Mouse (Mus musculus) hindbrain, embryonic 12.5 days (tissue): ENCODE measurements around the gene Kank4. TPM values are rescaled to one million over a fixed set of nuclear protein-coding genes. Genes with fewer than 3 reads are reported as not detected.

Source experiments
- ATAC-seq: fragments of 200-750 bp; cut with Nextera tagmentation; 2 replicates; pipeline ENCODE4 v1.8.0; 2017; ENCODE audit warnings: moderate TSS enrichment; ENCODE audit not compliant: low FRiP score
- H3K27ac ChIP-seq: fragments of 300-500 bp; sonication (generic); 2 replicates; pipeline ENCODE4 v1.5.1; 2016; ENCODE audit warnings: mild to moderate bottlenecking
- H3K27me3 ChIP-seq: fragments of 300-500 bp; sonication (generic); 2 replicates; pipeline ENCODE4 v1.6.1; 2016; ENCODE audit warnings: mild to moderate bottlenecking
- H3K36me3 ChIP-seq: fragments of 300-500 bp; sonication (generic); 2 replicates; pipeline ENCODE4 v1.6.1; 2016; ENCODE audit warnings: mild to moderate bottlenecking
- H3K4me1 ChIP-seq: fragments of 300-500 bp; sonication (generic); 2 replicates; pipeline ENCODE4 v1.6.1; 2016
- H3K4me2 ChIP-seq: fragments of 300-500 bp; sonication (generic); replicated peaks from 2 replicates; pipeline ENCODE4 v1.6.1; 2016; ENCODE audit warnings: mild to moderate bottlenecking
- H3K4me3 ChIP-seq: fragments of 300-500 bp; sonication (generic); 2 replicates; pipeline ENCODE4 v1.5.1; 2016; ENCODE audit warnings: mild to moderate bottlenecking
- H3K9ac ChIP-seq: fragments of 300-500 bp; sonication (generic); 2 replicates; pipeline ENCODE4 v1.6.1; 2016; ENCODE audit warnings: mild to moderate bottlenecking, moderate library complexity
- H3K9me3 ChIP-seq: fragments of 300-500 bp; sonication (generic); replicated peaks from 2 replicates; pipeline ENCODE4 v1.6.1; 2016; ENCODE audit warnings: mild to moderate bottlenecking
- WGBS: fragments of 180-500 bp; shearing (Covaris S2); methylation state at CpG from one replicate; pipeline ENCODE4 v1.1.7; 2016; 5-methylcytosine and 5-hydroxymethylcytosine counted together
- polyA plus RNA-seq: library from polyadenylated mRNA; unstranded; fragments of >200 nt; fragmentation: Nextera tagmentation; extraction: Ambion mirVana; gene quantifications from 2 replicates; pipeline ENCODE4 v1.2.1, GENCODE M21; 2016

Kank4 gene
- polyA plus RNA-seq, 1 experiment from 2014 or later, result 1.5 TPM

DNA sequence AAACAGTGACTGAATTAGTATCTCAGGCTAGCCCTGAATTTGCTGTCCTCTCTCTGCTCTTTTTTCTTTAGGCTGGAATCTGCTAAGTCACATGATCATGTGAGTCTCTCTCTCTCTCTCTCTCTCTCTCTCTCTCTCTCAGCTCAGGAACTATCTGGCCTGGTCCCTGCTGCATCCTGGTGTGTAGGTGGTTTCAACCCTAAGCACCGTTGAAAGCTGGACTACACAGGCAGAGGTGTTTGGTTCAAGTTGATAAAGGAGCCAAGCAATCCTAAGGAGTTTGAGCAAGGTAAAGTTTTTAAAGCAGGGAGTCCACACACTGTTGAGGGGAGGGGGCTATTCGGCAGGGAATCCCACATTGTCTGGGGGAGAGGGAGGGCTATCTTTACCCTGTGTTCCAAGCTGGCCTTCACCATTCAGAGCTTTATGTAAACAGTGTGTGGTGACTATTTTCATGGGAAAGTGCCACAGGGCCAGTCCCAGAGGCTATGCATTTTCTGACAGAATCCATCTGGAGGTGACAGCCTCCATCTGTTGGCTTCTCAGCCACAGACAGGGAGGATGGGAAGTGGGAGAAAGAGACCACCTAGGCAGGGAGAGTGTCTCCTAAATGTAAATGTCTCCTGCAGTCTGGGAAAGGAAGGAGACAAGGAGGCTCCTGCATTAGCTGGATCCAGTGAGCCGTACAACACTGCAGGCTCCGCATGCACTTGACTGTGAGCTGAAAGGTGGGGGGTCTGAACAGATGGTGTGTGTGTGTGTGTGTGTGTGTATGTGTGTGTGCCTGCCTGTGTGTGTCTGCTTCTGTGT is 59.1 kb downstream of the Kank4 start:
- Histone ChIP-seq H3K4me2 (no peak overlapping the region), H3K9ac (no peak overlapping the region), H3K4me1 (peaks cover 16% of the 10 kb centered on the region), H3K9me3 (no peaks in the 10 kb centered on the region), H3K36me3 (no peaks in the 10 kb centered on the region), H3K4me3 (no peak overlapping the region), H3K27ac (peak overlapping the region; percentile 19; the same call in 1 of the 2 replicates), H3K27me3 (no peaks in the 10 kb centered on the region)
- 40% methylated on average over 4 of the region's 4 CpGs for WGBS
- peak; percentile 75 for ATAC-seq

DNA sequence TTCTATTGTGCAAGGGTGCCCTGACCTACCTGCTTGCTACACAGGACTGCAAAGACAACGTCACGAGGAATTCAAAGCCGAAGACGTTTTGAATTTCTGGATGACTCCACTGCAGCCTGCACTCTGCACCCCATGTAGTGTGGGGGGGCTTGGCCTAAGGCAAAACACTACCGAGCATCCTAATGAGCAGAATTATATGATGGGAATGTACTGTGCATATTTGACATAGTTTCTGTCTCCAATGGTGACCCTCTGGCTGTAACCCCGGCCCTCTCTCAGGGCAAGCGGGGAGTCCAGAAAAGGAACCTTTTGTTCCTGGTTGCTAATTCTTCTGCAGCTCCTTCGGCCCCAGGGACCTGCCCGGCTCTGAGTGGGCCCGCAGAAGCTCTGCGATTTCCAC is 61.2 kb downstream of the Kank4 start:
- Histone ChIP-seq H3K27me3 (no peaks in the 10 kb centered on the region), H3K4me2 (no peak overlapping the region), H3K9ac (no peak overlapping the region), H3K4me3 (no peak overlapping the region), H3K36me3 (no peaks in the 10 kb centered on the region), H3K9me3 (no peaks in the 10 kb centered on the region), H3K27ac (no peak overlapping the region), H3K4me1 (peaks cover 16% of the 10 kb centered on the region)
- 24% methylated on average over 11 of the region's 11 CpGs for WGBS
- ATAC-seq, result no peak

DNA sequence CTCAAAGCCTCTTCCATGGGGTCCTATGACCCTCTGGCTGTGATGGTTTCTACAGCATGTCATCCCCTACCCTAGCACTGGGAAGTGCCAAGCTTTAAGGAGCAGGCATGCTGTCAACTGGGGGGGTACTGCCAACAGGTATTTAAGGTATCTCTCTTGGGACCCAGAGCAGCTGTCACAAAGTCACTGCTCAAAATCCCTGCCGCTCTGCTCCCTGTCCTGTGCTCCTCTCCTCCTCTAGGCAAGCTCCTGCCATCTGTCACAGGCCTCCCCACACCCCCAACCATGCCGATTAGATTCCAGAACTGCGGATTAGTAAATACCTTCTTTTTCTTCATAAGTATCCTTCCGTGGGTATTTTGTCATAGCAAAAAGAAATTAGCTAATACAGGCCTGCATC is 62.9 kb downstream of the Kank4 start:
- 67% methylated on average over 4 of the region's 4 CpGs for WGBS
- no peaks in the 10 kb centered on the region for H3K36me3 ChIP-seq

DNA sequence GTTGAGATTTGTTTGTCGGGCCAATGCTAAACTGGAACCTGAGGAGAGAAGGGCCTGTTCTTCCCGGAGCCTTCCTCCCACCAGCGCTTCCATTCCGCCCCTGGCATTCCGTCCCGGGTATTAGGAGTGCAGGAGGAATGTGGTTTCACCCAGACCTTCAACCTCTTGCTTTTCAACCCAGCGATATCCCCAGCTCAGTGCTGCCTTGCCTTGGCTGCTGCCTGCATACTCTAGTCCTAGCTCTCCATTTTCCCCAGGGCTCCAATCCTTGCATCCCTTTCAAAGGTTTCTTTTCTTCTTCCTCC is 73.5 kb downstream of the Kank4 start:
- Histone ChIP-seq H3K4me3 (no peak overlapping the region), H3K9me3 (no peaks in the 10 kb centered on the region), H3K27ac (no peak overlapping the region), H3K4me1 (peaks cover 5% of the 10 kb centered on the region; the same call in 1 of the 2 replicates), H3K4me2 (no peak overlapping the region), H3K27me3 (no peaks in the 10 kb centered on the region), H3K36me3 (no peaks in the 10 kb centered on the region), H3K9ac (no peak overlapping the region)
- 18% methylated on average over 7 of the region's 7 CpGs for WGBS
- no peak for ATAC-seq

More for the DNA sequence above, 62.9 kb downstream of the Kank4 start:
- Histone ChIP-seq H3K27ac (no peak overlapping the region), H3K9ac (no peak overlapping the region), H3K4me1 (peaks cover 16% of the 10 kb centered on the region), H3K4me2 (no peak overlapping the region), H3K4me3 (no peak overlapping the region), H3K9me3 (no peaks in the 10 kb centered on the region), H3K27me3 (no peaks in the 10 kb centered on the region)
- no peak for ATAC-seq

DNA sequence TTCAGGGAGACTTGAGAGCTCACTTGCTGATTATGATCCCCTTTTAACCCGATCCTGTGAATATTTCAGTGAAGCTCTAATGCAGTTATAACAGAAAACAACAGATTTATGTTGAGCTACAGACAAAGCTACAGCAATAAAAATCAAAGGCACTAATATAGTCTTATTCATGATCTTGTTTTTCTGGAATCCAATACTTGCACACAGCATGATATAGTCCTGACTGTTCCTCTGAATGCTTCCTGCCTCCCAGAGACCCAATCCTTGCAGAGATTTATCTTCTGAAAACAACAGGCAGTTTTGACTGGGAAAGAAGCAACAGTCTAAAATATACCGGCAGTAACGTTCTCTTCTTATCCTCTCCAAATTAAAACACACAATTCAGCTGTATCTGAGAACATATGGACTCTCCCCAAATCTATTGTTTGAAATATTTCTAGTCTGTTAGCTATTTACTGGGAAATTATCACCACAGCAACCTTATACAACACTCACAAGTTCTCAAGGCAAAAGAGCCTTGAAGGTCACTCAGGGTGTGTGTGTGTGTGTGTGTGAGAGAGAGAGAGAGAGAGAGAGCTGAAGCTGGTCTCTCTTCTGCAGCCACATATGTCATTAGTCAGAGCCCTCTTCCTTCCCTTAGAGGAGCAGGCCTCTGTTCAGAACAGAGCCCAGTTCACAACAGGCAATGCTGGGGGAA is 74.0 kb downstream of the Kank4 start:
- ATAC-seq, result no peak
- 71% methylated on average over 3 of the region's 3 CpGs for WGBS
- no peak overlapping the region for H3K9ac ChIP-seq
- H3K9me3 ChIP-seq, result no peaks in the 10 kb centered on the region
- H3K4me2 ChIP-seq, result no peak overlapping the region
- no peaks in the 10 kb centered on the region for H3K27me3 ChIP-seq
- H3K27ac ChIP-seq, result no peak overlapping the region
- H3K36me3 ChIP-seq, result no peaks in the 10 kb centered on the region
- no peak overlapping the region for H3K4me3 ChIP-seq
- H3K4me1 ChIP-seq, result peaks cover 5% of the 10 kb centered on the region; the same call in 1 of the 2 replicates

DNA sequence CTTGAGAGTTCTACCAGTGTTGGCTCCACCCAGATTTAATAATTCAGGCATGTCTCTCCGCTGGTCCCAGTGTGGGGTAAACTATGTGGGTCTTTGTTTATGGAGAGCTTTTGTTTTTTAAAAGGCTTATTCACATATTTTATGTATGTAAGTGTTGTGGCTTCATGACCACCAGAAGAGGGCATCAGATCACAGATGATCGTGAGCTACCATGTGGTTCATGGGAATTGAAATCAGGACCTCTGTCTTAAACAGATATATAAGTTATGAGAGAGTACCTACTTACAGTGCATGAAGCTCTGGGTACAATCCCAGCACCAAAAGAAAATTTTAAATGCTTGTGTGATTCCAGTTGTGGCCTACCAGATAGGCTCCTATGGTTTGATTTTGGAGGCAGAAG is 77.6 kb downstream of the Kank4 start:
- no peak overlapping the region for H3K27ac ChIP-seq
- WGBS, result 36% methylated on average over 2 of the region's 2 CpGs
- no peak overlapping the region for H3K4me3 ChIP-seq
- peaks cover 5% of the 10 kb centered on the region; the same call in 1 of the 2 replicates for H3K4me1 ChIP-seq
- H3K9me3 ChIP-seq, result no peaks in the 10 kb centered on the region
- no peaks in the 10 kb centered on the region for H3K27me3 ChIP-seq
- ATAC-seq, result no peak
- H3K9ac ChIP-seq, result no peak overlapping the region
- H3K36me3 ChIP-seq, result no peaks in the 10 kb centered on the region
- no peak overlapping the region for H3K4me2 ChIP-seq

DNA sequence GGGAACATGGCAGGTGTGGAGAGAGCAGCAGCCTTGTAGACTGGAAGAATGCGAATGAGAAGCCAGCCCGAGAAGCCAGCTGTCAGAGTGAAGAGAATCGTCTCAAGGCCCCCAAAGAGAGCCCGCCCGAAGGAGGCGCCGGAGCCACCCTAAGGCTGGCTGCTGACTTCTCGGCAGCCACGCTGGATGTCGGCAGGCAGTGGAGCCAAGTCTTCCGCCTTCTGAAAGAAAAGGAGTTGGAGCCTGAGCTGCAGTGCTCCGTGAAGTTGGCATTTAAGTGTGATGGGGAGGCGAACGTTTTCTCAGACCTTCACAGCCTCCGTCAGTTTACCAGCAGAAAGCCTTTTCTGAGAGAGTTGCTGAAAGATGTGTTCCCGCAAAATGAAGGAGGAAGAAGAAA is 83.7 kb downstream of the Kank4 start:
- Histone ChIP-seq H3K27ac (no peak overlapping the region), H3K4me2 (no peak overlapping the region), H3K9ac (no peak overlapping the region), H3K4me3 (no peak overlapping the region), H3K36me3 (no peaks in the 10 kb centered on the region), H3K27me3 (peaks cover 7% of the 10 kb centered on the region), H3K9me3 (no peaks in the 10 kb centered on the region), H3K4me1 (no peaks in the 10 kb centered on the region)
- no peak for ATAC-seq
- 97% methylated on average over 16 of the region's 16 CpGs for WGBS

DNA sequence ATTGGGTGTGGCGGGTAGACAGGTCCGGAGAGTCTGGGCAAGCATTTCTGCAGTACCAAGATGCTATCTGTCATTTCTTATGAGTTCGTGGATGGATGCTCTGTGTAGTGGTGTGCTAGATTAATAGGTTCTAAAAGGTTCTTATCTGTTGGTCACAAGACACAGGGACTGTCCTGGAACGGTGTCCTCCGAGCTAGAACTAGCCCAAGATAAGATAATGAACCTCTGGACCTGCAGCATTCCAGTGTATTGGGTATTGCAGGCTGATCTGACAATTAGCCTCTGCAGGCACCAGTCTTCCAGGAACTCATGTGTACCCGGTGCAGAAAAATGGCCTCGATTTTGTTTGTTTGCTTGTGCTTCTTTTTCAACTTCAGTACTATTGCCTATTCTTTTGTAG is 88.6 kb downstream of the Kank4 start:
- ATAC-seq, result no peak
- Histone ChIP-seq H3K36me3 (no peaks in the 10 kb centered on the region), H3K4me2 (no peak overlapping the region), H3K27me3 (peaks cover 40% of the 10 kb centered on the region), H3K9me3 (no peaks in the 10 kb centered on the region), H3K4me1 (peaks cover 17% of the 10 kb centered on the region), H3K4me3 (no peak overlapping the region), H3K27ac (no peak overlapping the region), H3K9ac (no peak overlapping the region)
- WGBS, result 63% methylated on average over 7 of the region's 7 CpGs

DNA sequence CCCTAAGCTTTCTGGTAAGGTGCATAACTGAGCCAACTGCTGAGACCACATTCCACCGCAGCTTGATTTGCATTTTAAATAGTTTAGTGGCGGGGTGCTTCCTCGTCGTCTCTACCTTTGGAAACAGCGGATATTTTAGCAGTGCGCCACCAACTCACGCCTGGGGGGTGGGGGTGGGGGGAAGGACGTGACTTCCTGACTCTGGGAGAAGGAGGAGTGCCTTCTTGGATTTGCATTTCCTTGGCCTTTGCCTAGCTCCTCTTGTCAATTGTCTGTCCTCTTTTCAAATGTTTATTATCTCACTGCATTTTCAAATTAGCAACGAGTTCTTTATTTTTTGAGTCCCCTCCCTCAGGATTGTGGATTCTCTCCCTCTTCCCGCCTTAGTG is 89.4 kb downstream of the Kank4 start:
- H3K27ac ChIP-seq, result no peak overlapping the region
- peak overlapping the region; percentile 18; the same call in 1 of the 2 replicates for H3K4me3 ChIP-seq

DNA sequence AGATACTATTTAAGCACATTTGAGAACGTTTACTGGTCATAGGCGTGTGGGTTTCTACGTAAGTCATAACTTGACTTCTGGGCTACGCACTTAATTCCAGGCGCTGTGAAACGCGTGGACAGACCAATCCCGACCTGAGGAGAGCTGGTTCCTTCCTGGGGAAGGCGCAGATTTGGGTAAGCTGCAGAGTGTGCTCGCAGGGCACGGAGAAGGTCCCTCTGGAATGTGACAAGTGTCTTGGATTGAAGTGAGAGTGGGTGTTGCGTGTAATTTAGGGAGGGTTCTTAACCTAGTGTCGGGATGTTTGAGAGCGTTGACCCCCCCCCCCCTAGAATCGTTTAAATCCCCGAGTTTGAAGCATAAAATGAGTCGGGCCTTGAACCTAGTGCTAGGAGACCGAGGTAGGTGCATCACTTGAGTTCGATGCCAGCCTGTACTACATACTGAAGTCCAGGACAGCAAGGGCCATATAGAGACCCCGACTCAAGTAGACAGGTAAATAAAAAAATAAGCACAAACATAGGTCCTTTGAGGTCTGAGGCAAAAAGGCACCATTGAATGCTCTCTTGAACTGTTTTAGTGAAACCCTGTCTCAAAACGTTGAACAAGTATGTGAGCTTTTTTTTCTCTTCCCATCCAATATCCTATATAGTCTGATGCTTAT is 89.9 kb downstream of the Kank4 start:
- WGBS, result 3% methylated on average over 21 of the region's 21 CpGs
- no peak for ATAC-seq
- Histone ChIP-seq H3K4me2 (peak overlapping the region; percentile 67), H3K4me1 (peaks cover 17% of the 10 kb centered on the region), H3K27ac (no peak overlapping the region), H3K9me3 (no peaks in the 10 kb centered on the region), H3K36me3 (no peaks in the 10 kb centered on the region), H3K27me3 (peaks cover 40% of the 10 kb centered on the region), H3K9ac (0 out of 2 replicates have a peak overlapping the region, but pooled peaks have one; percentile 20), H3K4me3 (peak overlapping the region; percentile 21)

More for the DNA sequence above, 89.4 kb downstream of the Kank4 start:
- peak overlapping the region; percentile 67 for H3K4me2 ChIP-seq
- peaks cover 17% of the 10 kb centered on the region for H3K4me1 ChIP-seq
- 2% methylated on average over 10 of the region's 10 CpGs for WGBS
- no peak overlapping the region for H3K9ac ChIP-seq
- peaks cover 40% of the 10 kb centered on the region for H3K27me3 ChIP-seq
- ATAC-seq, result no peak
- no peaks in the 10 kb centered on the region for H3K9me3 ChIP-seq
- no peaks in the 10 kb centered on the region for H3K36me3 ChIP-seq

DNA sequence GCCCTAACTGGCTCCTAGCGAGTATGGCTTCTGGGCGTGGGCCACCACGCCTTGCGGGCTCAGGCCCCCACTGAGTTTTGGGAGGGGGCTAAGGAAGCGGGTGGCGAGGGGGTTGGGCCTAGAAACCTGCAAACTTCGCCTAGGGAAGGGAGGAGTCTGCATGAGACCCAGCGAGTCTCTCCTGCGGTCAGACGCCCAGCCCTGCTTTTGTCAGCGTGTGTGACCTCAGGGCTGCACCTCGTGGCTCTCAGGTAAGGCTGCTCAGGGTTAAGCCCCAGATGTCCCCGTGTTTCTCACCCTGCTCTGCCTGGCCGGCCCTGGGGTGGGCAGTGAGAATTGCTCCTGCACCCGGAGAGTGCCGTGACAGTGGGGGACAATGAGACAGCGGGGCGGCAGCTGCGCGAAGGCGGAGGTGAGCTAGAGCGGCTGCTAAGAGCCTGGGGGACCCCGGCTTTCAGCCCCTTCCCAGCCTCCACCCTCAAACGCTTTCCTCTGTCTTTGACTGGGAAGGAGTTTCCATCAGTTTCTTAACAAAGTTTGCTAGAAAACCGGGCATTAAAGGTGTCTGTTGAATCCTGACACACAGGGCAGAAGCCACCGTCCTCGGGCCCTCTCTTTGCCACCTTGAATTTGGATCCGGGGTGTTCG is 90.6 kb downstream of the Kank4 start, which contains the start of gene L1td1:
Gene L1td1 (plus strand): TSS at position 145 of the 648 bp plus-strand sequence.
- Histone ChIP-seq H3K27me3 (peaks cover 40% of the 10 kb centered on the region), H3K9ac (peak within 1 kb of the TSS; percentile 20), H3K4me3 (peak within 1 kb of the TSS; percentile 21), H3K36me3 (no peaks in the 10 kb centered on the region), H3K4me2 (peak within 1 kb of the TSS; percentile 67), H3K9me3 (no peaks in the 10 kb centered on the region), H3K4me1 (peaks cover 17% of the 10 kb centered on the region), H3K27ac (no peak within 1 kb of the TSS)
- 1% methylated on average over 29 of the region's 29 CpGs for WGBS
- peak; percentile 41; the same call in 1 of the 2 replicates for ATAC-seq

DNA sequence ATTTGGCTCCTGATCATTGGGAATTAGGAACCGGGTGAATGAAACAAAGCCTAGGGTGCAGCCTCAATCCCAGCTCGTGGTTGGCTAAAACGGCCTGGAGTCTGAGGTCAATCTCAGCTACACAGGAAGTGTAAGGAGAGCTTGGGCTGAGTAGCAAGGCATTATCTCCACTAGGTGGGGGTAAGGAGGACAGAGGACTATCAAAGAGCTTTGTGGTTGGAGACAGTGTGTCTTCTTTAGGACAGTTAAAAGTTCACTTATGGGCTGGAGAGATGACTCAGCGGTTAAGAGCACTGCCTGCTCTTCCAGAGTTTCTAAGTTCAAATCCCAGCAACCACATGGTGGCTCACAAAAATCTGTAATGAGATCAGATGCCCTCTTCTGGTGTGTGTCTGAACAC is 91.9 kb downstream of the Kank4 start:
- H3K4me2 ChIP-seq, result no peak overlapping the region
- no peak overlapping the region for H3K9ac ChIP-seq
- H3K36me3 ChIP-seq, result no peaks in the 10 kb centered on the region
- H3K27ac ChIP-seq, result no peak overlapping the region
- peaks cover 17% of the 10 kb centered on the region for H3K4me1 ChIP-seq
- H3K27me3 ChIP-seq, result peaks cover 40% of the 10 kb centered on the region
- H3K4me3 ChIP-seq, result no peak overlapping the region
- ATAC-seq, result no peak
- no peaks in the 10 kb centered on the region for H3K9me3 ChIP-seq
- 36% methylated on average over 4 of the region's 4 CpGs for WGBS
